Mouse (Mus musculus): ENCODE measurements at regions not wholly inside any gene's neighbourhood (a gene's known extent, or its start where the extent isn't known, plus 50 kb on each side); places are given as distances from the start of the nearest gene placed in this dataset.

DNA sequence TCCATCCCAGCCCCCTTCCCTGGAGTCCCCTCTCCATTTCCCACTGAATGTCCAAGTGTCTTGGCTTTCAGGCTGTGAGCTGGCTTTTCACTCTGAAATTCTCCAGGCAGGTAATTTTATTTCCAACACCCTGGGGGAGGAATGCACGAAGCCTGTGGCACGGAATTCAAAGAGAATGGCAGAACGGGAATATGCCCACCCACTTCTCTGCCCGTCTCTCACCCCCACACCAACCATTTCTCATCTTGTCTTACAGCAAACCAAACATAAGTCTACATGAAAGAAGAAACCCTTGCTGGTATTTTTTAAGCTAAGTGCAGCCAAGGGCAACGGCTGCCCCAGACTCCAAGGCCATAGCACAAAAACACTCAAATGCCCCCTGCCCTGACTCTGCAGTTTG is 168.7 kb downstream of the Gm12728 start:
- WGBS: 90% methylated on average over 5 of the region's 5 CpGs
- no peak for DNase-seq (ENCODE audit: low read depth, low spot score)

DNA sequence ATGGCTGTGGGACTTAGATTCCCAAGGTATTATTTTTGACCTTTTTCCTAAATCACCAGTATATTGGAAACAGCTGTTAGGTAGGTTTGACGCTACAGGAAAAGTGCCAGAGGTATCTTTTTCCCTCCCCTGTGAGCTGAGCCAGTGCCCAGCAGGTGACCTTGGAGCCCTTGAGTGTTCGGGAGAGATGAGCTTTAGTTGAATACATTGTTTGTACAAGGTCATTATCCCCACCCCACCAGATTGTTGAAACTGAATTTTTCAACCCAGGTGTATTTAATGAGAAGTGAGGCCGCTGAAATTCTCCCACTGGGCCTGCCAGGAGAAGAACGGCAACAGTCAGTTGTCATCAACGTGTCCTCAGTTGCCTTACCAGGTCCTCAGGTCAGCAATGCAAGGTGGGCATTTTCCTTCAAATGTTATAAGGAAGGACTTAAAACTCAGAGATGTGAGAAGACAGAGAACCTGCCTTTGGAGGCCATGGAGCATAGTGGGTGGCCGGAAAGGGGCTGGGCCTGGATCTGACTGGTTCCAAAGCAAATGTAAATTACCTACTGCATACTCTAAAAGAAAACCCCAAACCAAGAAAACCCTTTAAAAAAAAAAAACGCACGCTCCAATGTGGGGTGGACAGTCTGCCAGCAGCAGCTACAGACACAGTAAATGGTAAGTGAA is 172.2 kb downstream of the Gm12728 start:
- DNase-seq (ENCODE audit: low read depth, low spot score): no peak
- whole genome bisulfite sequencing: 69% methylated on average over 8 of the region's 8 CpGs

DNA sequence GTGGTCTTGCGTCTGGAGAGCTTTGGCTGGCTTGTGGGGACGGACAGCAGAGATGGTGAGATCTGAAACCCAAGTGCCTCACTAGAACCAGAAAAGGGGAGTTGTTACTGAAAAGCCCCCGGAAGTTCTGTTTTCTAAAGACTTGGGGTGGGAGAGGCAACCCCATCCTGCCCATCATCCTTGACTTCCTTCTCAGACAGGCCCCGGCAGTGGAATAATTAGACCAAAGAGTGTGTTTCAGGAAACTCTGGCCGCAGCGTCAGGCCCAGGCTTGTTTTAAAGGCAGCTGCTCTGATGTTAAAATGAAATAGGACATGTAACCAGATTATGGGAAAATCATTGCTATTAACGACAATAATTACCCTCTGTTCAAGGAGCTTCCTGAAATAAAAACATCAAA is 172.9 kb downstream of the Gm12728 start:
- no peak for DNase-seq (ENCODE audit: low read depth, low spot score)
- 80% methylated on average over 7 of the region's 7 CpGs for WGBS

DNA sequence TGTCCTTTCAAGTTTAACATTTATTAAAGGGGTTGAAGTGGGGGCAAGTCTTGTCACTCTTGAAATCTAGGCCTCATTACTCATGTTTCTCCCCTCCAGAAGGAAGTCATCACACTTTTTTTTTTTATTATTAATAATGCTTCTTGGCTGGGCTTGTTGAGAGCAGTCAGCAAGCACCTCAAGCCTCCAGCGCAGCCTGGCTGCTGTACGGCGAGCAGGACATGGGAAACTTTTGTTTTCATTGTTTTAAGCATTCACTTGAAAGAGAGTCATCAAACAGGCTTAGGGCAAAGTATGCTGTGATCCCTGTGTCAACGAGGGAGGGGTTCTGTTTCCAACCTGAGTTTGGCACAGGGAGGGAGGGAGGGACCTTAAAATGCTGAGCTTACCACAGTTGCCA is 178.7 kb downstream of the Gm12728 start:
- 49% methylated on average over 4 of the region's 4 CpGs for WGBS
- no peak for DNase-seq (ENCODE audit: low read depth, low spot score)

DNA sequence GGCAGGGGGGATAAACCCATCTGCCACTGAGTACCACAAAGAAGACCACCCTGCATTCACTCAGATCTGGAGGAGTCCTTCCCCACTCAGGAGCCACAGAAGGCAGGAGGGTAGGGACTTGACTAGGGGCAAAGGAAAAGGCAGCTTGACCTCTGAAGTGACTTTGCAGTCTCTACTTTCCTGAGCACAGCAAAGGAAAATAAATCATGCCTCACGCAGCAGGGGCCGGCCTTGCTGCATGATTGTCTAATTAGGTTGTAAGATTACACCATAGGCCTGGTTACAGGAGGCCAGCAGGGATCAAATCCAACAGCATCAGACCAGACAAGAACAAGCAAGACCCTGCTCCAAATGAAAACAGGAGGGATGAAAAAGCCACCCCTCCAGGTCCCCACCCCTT is 180.0 kb downstream of the Gm12728 start:
- DNase-seq (ENCODE audit: low read depth, low spot score): no peak
- WGBS: 71% methylated on average over 2 of the region's 2 CpGs

DNA sequence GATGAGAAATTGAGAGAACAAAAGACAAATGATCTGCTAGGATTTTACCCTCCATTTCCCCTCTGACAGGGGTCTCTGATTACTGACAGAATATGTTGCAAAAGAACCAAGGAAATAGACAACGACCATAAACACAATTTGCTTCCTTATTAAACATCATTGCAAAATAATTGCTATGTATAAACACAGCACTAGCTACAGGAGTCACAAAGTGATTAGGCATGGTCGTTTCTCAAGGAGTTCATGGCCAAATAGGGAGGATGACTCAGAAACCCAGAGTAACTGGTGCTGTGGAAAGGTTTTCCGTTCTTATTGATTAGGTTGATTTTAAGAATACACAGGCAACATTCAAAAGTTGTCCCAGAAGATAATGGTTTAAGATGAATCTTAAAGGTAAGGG is 180.4 kb downstream of the Gm12728 start:
- no peak for DNase-seq (ENCODE audit: low read depth, low spot score)
- WGBS: 50% methylated on average over 3 of the region's 3 CpGs

DNA sequence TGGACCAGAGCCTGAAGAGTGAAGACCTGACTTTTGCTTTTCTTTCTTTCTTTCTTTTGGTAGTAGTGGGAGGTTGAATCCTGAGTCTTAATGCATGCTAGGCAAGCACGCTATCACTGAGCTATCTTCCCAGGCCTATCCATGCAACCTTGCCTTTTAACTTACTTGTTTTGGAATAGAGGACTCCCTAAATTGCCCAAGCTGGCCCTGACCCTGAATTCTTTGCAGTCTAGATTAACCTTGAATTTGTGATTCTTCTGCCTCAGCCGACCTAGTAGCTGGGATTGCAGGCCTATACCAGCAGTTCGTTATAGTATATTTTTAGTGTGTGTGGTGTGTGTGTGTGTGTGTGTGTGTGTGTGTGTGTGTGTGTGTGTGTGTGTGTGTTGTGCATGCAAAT is 183.1 kb downstream of the Gm12728 start:
- WGBS: 84% methylated on average over 3 of the region's 3 CpGs

DNA sequence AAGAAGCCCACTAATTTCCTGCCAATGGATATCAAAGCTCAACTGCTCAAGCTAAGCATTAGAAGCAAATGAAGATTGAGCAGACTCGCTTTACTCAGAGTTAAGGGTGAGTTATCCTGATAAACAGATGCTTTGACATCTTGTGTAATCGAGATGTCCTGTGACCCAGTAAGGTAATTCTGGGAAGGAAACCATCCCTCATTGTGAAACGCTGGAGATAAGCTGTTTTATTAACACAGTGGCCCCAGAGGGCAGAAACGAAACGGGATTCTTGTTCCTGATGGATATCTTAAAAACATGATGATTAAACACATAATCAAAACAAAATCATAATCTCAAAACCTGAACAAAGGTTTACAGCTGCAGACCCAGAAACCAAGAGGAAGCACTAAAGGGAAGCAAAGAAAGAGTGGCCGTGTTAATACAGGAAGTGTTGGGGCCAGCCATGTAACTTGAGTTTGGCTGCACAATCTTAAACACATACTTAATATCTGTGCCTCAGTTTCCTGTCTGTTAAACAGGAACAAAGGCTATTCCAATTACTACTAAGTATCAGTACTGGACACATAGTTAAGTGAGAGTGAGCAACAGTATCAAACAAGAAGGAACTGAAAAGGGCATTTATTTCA is 184.2 kb downstream of the Gm12728 start:
- WGBS: 24% methylated on average over 6 of the region's 6 CpGs

More for the DNA sequence above, 183.1 kb downstream of the Gm12728 start:
- no peak for DNase-seq (ENCODE audit: low read depth, low spot score)

DNA sequence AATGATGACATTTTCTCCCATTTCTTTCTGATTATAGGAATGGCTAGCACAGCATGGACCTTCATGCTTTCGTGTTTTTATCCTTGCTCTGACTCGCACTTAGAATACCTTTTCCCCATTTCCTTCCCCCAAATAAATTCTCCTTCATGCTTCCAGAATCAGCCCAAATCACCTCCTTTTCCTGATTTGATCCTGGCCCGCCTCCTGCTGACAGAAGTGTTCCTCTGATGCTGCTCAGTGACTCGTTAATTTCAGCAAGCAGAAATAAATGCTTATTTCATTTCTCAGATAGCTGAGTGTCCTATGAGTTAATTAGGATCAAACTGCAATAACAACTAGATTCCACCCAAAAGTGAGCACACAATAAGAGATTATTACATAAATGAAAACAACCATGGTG is 185.3 kb downstream of the Gm12728 start:
- WGBS: 80% methylated on average over 4 of the region's 4 CpGs
- no peak for DNase-seq (ENCODE audit: low read depth, low spot score)

More for the DNA sequence above, 184.2 kb downstream of the Gm12728 start:
- no peak for DNase-seq (ENCODE audit: low read depth, low spot score)

DNA sequence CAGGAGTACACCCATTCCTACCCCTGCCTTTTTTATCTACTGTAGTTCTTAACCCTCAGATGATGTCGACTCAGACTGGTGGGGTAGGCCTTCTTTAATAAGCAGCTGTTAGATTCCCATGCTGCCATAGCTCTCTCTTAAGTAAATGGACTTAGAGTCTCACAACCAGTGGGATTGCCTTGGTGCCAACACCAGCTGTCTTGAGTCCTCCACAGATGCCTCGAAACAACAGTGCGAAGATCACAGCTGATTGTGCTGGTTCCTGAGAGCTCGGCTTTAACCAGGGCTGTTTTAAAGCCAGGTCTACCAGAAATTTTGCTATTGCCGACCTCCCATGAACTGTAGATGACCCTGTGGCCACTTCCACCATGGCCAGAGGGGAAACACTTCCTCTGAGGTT is 189.4 kb downstream of the Gm12728 start:
- DNase-seq (ENCODE audit: low read depth, low spot score): no peak
- 89% methylated on average over 5 of the region's 5 CpGs for WGBS

DNA sequence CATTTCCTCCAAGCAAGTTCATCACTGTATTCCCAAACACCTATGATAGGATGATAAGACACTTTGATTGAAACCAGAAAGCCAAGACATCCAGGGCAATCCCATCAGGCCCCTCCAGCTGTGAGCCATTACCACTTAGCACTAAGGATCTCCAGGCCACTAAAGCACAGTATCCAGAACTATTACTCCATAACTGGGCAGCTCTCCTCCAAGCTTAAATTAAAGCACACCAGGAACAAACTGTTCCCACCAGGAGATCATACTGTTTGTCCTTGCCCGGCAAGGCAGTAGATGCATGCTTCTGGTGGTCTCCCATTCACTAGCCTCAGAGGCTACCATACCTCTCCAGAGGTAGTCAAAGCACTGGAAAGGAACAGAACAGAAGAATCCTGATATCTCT is 193.3 kb downstream of the Gm12728 start:
- WGBS: 85% methylated on average over 1 of the region's 1 CpGs
- DNase-seq (ENCODE audit: low read depth, low spot score): no peak

DNA sequence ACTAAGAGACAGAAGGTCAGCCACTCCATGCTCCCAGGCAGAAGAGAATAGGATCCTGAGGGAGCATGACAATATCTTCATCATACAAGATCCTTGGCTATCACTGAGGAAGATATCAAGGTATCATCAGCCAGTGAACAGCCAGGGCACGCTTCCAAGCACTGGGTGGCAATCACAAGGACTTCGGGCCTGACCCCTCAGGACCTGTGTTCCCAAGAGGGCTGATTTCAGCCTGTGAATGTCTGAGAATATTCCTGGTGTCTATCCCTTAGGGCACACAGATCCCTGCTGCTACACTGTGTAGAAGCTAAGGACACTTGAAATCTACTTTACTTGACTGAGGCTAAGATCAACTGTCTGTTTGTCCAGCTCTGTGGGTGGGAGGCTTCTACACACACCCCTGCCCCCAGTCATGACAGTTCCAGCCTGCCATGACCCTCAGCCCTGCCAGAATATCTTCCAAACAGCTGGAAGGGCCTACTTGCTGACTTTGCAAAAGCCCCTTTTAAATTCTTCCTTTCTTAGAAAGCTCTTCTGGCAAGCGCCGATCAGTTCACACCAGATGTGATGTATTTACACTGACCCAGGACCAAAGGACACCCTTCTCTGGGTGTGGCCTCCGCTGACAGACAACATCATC is 198.4 kb downstream of the Gm12728 start:
- WGBS: 67% methylated on average over 5 of the region's 5 CpGs
- DNase-seq (ENCODE audit: low read depth, low spot score): no peak

DNA sequence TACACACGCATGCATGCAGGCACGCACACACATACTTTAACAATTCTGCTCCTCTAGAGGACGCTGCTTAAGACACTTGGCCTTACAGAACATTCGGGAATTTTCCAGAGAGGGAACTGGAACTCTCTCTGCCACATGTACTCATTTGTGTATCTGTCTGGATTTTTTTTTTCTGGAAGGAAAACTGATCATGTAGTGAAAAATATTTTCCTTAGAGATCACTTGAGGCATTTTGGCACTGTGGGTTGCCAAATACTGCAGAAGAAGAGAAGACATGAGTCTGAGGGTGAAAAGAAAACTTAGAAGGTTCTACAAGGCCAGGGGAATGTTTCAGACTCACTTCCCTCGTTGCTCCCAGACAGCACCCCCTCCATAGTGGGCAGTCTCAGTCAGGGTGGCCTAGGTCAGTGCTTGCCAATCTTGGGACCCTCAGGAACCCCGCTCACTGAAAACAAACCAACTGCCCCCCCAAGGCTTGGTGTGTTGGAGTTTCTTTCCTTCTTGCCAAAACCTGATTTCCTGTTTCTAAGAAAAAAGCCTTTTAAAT is 203.0 kb downstream of the Gm12728 start:
- no peak for DNase-seq (ENCODE audit: low read depth, low spot score)
- 68% methylated on average over 6 of the region's 6 CpGs for WGBS

DNA sequence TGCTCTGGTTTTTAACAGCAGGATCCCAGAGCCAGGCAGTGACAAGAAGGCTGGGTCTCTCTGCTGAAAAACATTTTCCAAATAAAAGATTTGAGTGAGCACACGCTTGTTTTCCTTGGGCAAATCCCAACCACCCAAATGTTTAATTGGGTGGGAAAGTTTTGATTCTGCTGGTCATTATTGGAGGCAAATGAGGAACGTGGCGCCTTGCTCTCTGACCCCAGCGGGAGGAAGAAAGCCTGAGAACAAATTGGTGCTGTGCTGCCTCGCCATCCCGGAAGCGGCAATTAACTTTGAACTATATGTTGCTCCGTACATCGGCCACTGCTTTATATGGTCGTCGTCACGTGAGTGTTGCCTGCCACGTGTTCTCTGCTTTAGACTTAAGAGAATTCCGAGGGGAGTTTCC is 204.7 kb downstream of the Gm12728 start:
- 53% methylated on average over 14 of the region's 14 CpGs for WGBS

DNA sequence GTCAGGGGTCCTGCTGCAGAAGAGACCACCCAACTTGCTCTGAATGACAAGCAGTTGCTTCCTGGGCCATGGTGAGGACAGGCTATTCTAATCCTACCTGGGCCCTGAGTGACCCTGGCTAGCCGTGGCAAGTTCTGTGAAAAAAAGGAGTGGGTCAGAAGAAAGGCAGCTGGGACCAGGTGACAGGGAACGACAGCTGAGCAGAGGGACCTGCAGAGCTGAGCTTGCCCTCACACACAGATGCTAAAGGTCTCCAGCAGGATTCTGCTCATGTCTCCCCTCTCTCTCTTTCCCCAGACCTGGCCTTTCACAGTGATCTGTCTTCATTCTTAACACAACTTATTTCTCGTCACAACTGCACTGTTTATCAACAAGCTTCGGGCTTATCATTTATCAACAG is 206.4 kb downstream of the Gm12728 start:
- DNase-seq (ENCODE audit: low read depth, low spot score): no peak
- WGBS: 80% methylated on average over 4 of the region's 4 CpGs

More for the DNA sequence above, 204.7 kb downstream of the Gm12728 start:
- DNase-seq (ENCODE audit: low read depth, low spot score): no peak

DNA sequence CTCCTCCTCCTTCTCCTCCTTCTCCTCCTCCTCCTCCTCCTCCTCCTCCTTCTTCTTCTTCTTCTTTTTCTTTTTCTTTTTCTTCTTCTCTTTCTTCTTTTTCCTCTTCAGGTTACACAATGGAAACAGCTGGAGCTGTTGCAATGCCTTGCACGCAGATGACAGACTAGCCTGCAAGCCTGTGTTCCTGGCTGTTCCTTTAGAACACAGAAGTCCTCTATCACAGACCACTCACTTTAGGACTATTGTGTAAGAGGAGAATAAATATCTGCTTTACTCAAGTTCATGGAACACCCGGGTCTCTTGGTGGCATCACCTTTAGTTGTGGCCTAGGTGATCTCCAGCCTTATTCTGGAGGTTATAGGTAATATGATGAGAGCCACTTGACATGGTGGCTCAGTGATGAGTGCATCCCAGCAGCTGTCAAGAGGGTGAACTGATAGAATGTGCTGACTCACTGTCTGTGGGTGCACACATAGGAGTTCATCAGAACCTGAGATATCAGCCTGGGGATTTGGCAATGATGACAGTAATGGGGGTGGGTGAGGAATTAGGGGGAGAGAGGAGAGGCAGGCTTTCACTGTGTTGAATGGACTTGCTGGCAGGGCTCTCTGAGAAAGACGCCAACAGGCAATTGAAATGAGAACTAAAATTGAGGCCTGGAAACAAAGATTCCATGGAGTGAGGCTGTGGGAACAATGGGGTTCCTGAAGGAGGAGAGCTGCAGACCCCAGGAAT is 207.4 kb downstream of the Gm12728 start:
- no peak for DNase-seq (ENCODE audit: low read depth, low spot score)
- WGBS: 76% methylated on average over 3 of the region's 3 CpGs

DNA sequence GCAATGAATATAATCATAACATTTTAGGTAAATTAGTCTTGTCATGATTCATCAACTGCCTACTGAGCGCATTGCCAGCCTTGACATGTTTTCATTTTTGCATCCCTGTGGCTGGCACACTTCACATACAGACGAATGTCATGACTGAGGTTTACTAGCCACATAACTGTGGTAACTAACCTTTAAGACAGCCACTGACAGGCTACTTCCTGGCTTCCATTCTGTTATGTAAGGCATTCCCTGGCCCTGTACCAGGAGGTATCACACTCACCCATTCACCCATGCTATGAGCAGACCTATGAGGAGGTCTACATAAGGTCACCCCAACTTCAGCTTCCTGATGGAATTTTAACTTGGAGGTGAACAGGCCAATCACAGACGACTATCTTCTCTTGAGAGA is 212.8 kb downstream of the Gm12728 start:
- no peak for DNase-seq (ENCODE audit: low read depth, low spot score)
- 77% methylated on average over 3 of the region's 3 CpGs for WGBS

DNA sequence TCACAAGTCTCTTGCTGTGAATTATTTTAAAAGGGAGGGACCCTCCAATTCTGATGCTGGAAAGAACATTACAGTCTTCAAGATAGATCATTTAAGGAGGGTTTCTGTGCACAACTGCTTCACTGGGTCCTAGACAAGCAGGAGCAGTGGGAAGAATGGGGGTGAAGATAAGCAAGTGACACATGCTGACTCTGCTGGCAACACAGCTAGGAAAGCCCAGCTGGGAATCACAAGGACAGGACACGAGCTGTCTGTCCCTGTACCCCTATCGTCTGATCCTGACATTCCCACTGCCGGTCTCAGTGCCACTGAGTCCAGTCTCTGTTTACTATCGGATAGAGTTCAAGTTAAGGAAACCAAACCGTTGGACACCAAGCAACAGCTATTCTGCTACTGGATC is 216.3 kb downstream of the Gm12728 start:
- no peak for DNase-seq (ENCODE audit: low read depth, low spot score)
- WGBS: 83% methylated on average over 5 of the region's 5 CpGs

DNA sequence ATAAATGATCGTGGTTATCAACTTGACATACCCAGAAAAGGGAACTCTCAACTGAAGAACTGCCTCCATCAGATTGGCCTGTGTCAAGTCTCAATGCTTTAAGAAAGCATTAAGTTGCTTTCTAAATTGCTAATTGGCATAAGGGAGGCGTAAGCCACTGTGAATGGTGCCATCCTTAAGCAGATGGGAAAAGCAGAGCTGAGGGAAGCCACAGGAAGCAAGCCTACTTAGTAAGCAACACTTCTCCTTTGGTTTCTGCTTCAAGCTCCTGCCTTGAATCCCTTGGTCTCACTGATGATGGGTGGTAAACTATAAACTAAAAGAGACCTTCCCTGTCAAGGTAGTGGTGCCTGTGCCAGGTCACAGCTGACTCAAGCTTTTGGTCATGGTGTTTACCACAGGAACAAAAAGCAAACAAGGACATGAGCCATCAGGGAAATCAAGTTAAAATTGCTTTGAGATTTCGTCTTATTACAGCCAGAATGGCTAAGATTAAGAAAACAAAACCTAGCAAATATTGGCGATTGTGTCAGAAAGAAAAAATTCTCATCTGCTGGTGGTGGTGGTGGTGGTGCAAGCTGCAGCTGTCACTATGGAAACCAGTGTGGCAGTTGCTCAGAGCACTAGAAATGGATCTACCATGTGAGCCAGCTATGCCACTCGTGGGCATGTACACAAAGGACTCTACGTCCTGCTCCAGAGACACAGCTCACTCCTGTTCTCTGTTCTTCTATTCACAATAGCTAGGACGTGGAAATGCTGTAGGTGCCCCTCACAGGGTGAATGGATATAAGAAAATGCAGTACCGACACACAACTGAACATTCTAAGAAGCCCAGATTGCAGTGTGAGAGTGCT is 217.9 kb downstream of the Gm12728 start:
- WGBS: 74% methylated on average over 8 of the region's 8 CpGs
- no peak for DNase-seq (ENCODE audit: low read depth, low spot score)
